Mouse (Mus musculus): ENCODE results near the gene Alyref2. TPM values are rescaled to one million over a fixed set of nuclear protein-coding genes. Genes with fewer than 3 reads are reported as not detected.

The Alyref2 gene
- total RNA-seq, 2 experiments from 2014 or later: 1.3 to 1.7 TPM

GRCm38 (mm10) chr1:171473506-171473905, 29.8 kb upstream of the Alyref2 start:
- H3K4me3 ChIP-seq: no peak overlapping the region
- intact Hi-C loops (cut with DNase I): loop anchor here (10.0 kb wide), 1 partner anchor 59 kb away; the partner anchor contains the start of genes Tstd1 and Usf1
- no peak for DNase-seq
- no peak overlapping the region for H3K27ac ChIP-seq
- no peak for TF ChIP-seq CTCF (IDR thresholded peaks at IDR 0.05)

GRCm38 (mm10) chr1:171473920-171474640, 29.2 kb upstream of the Alyref2 start:
- TF ChIP-seq CTCF (IDR thresholded peaks at IDR 0.05): no peak

DNA sequence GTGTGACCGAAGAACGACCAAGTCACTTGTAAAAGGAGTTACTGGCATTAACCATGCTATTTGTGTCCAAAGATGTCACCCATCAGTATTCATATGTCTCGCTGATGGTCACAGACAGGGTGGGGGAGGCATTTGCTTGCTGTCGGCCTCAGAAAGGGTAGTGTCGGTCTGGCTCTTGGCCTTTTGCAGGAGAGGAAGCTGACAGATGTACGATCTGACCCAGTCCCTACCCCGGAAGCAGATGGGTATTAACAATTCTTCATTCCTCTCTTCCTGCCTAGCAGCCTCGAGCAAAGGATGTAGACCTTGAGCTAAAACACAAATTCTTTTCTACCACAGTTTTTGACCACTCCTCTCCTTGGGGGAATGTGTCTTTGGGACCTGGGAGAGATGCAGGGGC, 26.2 kb upstream of the Alyref2 start:
- intact Hi-C loops (cut with DNase I): loop anchor here (5.0 to 10.0 kb wide), 2 partner anchors 62 to 115 kb away; partner anchors contain the start of genes Klhdc9, Tstd1 and Usf1
- TF ChIP-seq CTCF (IDR thresholded peaks at IDR 0.05): no peak
- no peak overlapping the region for H3K27ac ChIP-seq
- H3K4me3 ChIP-seq: no peak overlapping the region
- no peak for DNase-seq

More at GRCm38 (mm10) chr1:171473920-171474640, 29.2 kb upstream of the Alyref2 start:
- intact Hi-C loops (cut with DNase I): loop anchor here (10.0 kb wide), 1 partner anchor 59 kb away; the partner anchor contains the start of genes Tstd1 and Usf1
- Histone ChIP-seq H3K27ac (no peak overlapping the region), H3K4me3 (no peak overlapping the region)
- DNase-seq: no peak

DNA sequence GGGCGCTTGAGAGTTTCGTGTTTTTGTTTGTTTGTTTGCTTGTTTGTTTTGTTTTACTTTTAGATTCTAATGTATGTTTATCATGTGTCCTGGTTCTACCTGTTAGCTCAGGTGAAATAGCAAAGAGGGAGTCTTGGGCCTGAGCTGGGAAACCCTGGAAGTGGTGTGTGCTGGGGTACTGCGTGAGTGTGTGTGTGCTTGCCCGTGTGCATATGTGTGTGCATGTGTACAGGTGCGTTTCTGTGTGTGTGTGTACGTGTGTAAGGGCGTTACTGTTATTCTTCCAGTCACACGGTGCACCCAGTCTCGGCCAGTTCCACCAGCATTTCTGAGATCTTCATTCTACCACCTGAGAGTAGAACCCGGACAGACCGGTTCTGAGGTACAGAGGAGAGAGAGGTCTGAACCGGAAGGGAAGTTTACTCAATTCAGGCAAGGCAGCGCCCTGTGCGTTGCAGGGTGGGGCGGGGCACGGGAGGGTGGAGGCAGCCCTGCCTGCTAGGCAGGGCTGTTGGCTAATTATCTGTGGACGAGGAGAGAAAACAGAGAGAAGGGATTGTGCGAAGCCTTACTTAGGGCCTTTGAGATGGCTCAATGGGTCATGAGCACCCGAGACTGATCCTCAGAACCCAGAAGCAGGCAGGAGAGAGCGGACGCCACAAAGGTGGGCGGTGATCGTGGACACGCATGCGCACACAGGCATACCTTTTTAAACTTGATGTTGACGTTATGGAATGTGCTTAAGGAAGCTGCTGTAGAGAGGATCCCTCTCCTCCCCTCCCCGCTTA, 25.3 kb upstream of the Alyref2 start:
- no peak overlapping the region for H3K27ac ChIP-seq

GRCm38 (mm10) chr1:171478968-171479367, 24.3 kb upstream of the Alyref2 start:
- Histone ChIP-seq H3K27ac (no peak overlapping the region), H3K4me3 (no peak overlapping the region)
- TF ChIP-seq CTCF (IDR thresholded peaks at IDR 0.05): peak; percentile 93
- DNase-seq: peak; percentile 57
- intact Hi-C loops (cut with DNase I): loop anchor here (2.0 to 10.0 kb wide), 3 partner anchors 64 to 156 kb away; partner anchors contain the start of genes Klhdc9, Tstd1 and Usf1

More for the DNA sequence above, 25.3 kb upstream of the Alyref2 start:
- no peak for DNase-seq
- TF ChIP-seq CTCF (IDR thresholded peaks at IDR 0.05): no peak
- intact Hi-C loops (cut with DNase I): loop anchor here (2.0 to 10.0 kb wide), 3 partner anchors 63 to 155 kb away; partner anchors contain the start of genes Klhdc9, Tstd1 and Usf1
- peak overlapping the region; percentile 59 for H3K4me3 ChIP-seq

DNA sequence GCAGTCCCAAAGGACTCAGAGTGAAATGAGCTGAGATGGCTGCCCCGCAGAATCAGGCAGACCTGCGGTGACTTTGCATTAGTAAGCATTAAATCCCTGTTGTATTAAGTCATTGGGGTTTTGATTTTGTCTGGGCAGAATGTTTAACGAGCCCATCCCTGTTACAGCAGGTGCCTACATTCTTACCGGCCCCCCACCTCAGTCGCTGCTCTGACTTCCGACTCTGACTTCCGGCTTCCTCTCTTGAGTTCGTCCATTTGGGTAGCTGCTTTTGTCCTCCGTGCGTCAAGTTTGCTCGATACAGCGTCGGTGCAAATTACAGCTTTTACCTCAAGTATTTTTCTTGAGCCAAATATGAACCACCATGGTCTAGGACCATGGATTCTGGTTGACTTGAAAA, 9.0 kb upstream of the Alyref2 start:
- DNase-seq: no peak
- H3K27ac ChIP-seq: no peak overlapping the region
- intact Hi-C loops (cut with DNase I): no loop called here
- H3K4me3 ChIP-seq: no peak overlapping the region
- TF ChIP-seq CTCF (IDR thresholded peaks at IDR 0.05): no peak

- no peak for DNase-seq
- Histone ChIP-seq H3K4me3 (no peak overlapping the region), H3K27ac (no peak overlapping the region)
- intact Hi-C loops (cut with DNase I): no loop called here
- TF ChIP-seq CTCF (IDR thresholded peaks at IDR 0.05): no peak
Measured at GRCm38 (mm10) chr1:171495371-171495770, 7.9 kb upstream of the Alyref2 start.

DNA sequence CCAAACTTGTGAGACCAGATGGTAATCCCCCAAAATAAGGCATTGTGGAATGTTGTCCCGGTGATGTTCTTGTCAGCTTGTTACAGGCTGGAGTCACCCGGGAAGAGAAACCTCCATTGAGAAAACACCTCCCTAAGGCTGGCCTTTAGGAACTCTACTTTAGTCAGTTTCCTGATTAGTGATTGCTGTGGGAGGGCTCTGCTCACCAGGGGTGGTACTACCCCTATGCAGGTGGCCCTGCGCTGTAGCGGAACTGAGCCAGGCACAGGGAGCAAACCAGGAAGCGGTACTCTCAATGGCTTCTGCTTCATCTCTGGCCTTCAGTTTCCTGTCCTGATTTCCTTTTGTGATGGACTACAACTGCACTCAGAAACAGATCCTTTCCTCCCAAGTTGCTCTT, 3.4 kb upstream of the Alyref2 start:
- intact Hi-C loops (cut with DNase I): loop anchor here (5.0 to 10.0 kb wide), 2 partner anchors 67 to 875 kb away; partner anchors contain the start of gene Pigm
- no peak for DNase-seq
- no peak for TF ChIP-seq CTCF (IDR thresholded peaks at IDR 0.05)
- Histone ChIP-seq H3K4me3 (no peak overlapping the region), H3K27ac (no peak overlapping the region)

DNA sequence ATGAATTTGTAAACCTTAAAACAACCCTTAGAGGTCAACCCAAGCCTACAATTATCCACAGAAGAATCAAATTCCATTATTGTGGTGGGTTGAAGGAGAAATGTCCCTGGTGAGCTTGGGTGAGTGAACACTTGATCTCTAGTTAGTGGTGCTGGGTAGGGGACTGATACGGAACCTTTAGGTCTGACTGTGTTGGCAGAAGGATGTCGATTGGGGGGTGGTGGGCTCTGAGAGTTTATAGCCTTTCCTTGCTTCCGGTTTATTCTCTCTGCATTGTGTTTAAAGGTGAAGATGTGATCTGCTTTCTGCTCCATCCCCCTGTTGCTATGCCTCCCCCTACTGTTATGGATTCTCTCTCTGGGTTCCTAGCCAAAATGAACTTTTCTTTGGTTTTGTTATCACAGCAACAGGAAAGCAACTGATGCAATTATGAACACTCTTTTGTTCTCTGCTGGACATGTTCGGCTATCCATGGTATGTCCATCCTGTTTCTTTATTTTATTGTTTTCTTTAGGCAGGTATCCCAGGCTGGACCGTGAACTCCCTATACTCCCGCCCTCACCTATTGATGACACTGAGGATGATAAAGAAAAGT, 2.2 kb upstream of the Alyref2 start:
- intact Hi-C loops (cut with DNase I): loop anchor here (5.0 to 10.0 kb wide), 2 partner anchors 66 to 874 kb away; partner anchors contain the start of gene Pigm
- DNase-seq: no peak
- Histone ChIP-seq H3K4me3 (no peak overlapping the region), H3K27ac (no peak overlapping the region)
- no peak for TF ChIP-seq CTCF (IDR thresholded peaks at IDR 0.05)

DNA sequence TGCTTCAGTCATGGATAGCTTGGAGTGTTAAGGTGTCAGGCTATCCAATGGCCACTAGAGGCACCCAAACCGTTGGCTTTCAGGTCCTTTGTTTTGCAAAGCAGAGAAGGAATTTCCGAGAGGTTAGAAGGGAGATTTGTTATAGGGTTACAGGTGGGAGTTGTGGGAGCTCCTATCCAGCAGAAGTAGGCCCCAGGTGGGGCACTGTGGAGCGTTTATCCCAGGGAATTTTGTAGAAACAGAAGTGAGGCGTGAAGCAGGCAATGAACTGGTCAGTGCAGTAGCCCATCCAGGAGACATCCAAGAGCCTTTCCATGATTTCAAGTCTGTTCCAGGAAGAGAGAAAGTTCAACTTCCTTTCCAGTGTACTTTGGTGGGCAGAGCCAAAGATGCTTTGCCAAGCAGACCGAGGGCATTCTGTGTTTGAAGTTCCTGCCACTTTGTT, 1.6 kb upstream of the Alyref2 start:
- intact Hi-C loops (cut with DNase I): loop anchor here (5.0 to 10.0 kb wide), 2 partner anchors 66 to 873 kb away; partner anchors contain the start of gene Pigm
- peak overlapping the region; percentile 38 for H3K4me3 ChIP-seq
- peak; percentile 70 for TF ChIP-seq CTCF (IDR thresholded peaks at IDR 0.05)
- peak overlapping the region; percentile 93 for H3K27ac ChIP-seq
- DNase-seq: peak; percentile 25

- peak overlapping the region; percentile 92 for H3K4me3 ChIP-seq
- peak; percentile 62 for TF ChIP-seq CTCF (IDR thresholded peaks at IDR 0.05)
- intact Hi-C loops (cut with DNase I): loop anchor here (5.0 to 10.0 kb wide), 2 partner anchors 65 to 872 kb away; partner anchors contain the start of gene Pigm
- peak; percentile 58 for DNase-seq
- H3K27ac ChIP-seq: peak overlapping the region; percentile 93
Measured at GRCm38 (mm10) chr1:171502388-171503249, 659 bp upstream of the Alyref2 start.
